Mouse (Mus musculus) small intestine, adult 2 months (tissue): ENCODE results near the gene Abtb2.

Experiments
- CTCF ChIP-seq: fragments of 200-500 bp; IDR thresholded peaks from 2 replicates; pipeline ENCODE4 v1.5.1; 2012; ENCODE audit warnings: low read depth, mild to moderate bottlenecking, control low read depth, inconsistent platforms, low read length, moderate library complexity, mixed read lengths; ENCODE audit not compliant: insufficient replicate concordance, insufficient read length; ENCODE audit errors: extremely low read depth
- POLR2A ChIP-seq: fragments of 200-500 bp; IDR thresholded peaks from 2 replicates; pipeline ENCODE4 v1.6.1; 2012; ENCODE audit warnings: low read depth, mild to moderate bottlenecking, control low read depth, inconsistent platforms, low read length, moderate library complexity

DNA sequence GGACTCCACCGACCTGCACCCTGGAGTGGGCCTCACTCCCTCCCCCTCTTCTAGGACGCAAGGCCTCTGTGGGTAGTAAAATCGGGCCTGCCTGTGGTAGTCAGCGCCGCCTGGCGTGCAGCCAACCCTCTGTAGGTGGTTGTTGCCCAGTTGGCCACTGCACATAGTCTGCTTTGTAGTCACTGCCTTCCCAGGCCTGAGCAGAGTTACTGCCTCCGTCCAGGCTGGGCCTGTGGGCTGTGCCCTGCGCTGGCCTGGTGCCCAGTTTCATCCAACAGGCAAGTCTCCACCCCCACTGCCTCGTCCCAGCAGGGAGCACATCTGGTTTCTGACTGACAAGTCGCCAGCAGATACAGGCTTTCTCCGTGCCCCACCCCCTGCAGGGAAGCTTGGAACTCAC lies 140.1 kb downstream of the Abtb2 start:
- TF ChIP-seq CTCF (no peak), POLR2A (no peak)
